Mouse (Mus musculus): ENCODE measurements around the gene Gm5737.

The Gm5737 gene

GRCm38 (mm10) chr7:120879972-120880371, 67.8 kb downstream of the Gm5737 start:
- DNase-seq = no peak

DNA sequence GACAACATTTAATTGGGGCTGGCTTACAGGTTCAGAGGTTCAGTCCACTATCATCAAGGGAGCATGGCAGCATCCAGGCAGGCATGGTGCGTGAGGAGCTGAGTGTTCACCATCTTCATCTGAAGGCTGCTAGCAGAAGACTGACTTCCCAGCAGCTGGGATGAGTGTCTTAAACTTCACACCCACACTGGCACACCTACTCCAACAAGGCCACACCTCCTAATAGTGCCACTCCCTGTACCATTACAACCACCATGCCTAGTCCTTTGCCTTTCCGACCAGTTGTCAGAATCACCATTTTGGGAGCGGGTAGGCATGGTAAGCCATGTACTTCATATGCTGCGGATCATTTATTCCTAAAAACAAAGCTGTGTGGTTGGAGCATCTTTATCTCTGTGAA, 68.6 kb downstream of the Gm5737 start:
- no peak for DNase-seq
